Mouse (Mus musculus): ENCODE results near the gene Minos1. TPM values are rescaled to one million over a fixed set of nuclear protein-coding genes. Genes with fewer than 3 reads are reported as not detected.
A peak's percentile ranks its signal among the peaks of the same experiment; 100 is the strongest.

Gene Minos1
- polyA plus RNA-seq, 1 experiment from 2014 or later, result 378 TPM

GRCm38 (mm10) chr4:139092356-139093195 lies 38.3 kb downstream of the Minos1 start, which contains the start of gene Nbl1:
Nbl1 (minus strand) TSS chr4:139092993.
- Histone ChIP-seq H3K4me1 (ENCODE audit: control insufficient read depth, insufficient read depth, low read depth, low read length) (peaks cover 17% of the 10 kb centered on the region), H3K27ac (ENCODE audit: low read depth, low read length) (peak within 1 kb of the TSS; percentile 55), H3K4me2 (ENCODE audit: low read length) (peak within 1 kb of the TSS; percentile 96), H3K9ac (ENCODE audit: low read depth, low read length) (peak within 1 kb of the TSS; percentile 74), H3K4me3 (ENCODE audit: low read length) (peak within 1 kb of the TSS; percentile 60), H3K36me3 (ENCODE audit: control insufficient read depth, insufficient read depth, low read length) (no peaks in the 10 kb centered on the region), H3K27me3 (replicated peaks; ENCODE audit: control insufficient read depth, insufficient read depth, low read length) (peaks cover 19% of the 10 kb centered on the region), H3K9me3 (ENCODE audit: control insufficient read depth, low read length) (no peaks in the 10 kb centered on the region)
- peak; percentile 48; the same call in 1 of the 2 replicates for ATAC-seq
- WGBS, result under 1% methylated on average over 75 of the region's 105 CpGs

- Histone ChIP-seq H3K27ac (ENCODE audit: low read depth, low read length) (peak overlapping the region; percentile 55), H3K4me1 (ENCODE audit: control insufficient read depth, insufficient read depth, low read depth, low read length) (peaks cover 17% of the 10 kb centered on the region), H3K4me3 (ENCODE audit: low read length) (peak overlapping the region; percentile 60), H3K9ac (ENCODE audit: low read depth, low read length) (peak overlapping the region; percentile 74), H3K9me3 (ENCODE audit: control insufficient read depth, low read length) (no peaks in the 10 kb centered on the region), H3K27me3 (replicated peaks; ENCODE audit: control insufficient read depth, insufficient read depth, low read length) (peaks cover 19% of the 10 kb centered on the region), H3K4me2 (ENCODE audit: low read length) (peak overlapping the region; percentile 96), H3K36me3 (ENCODE audit: control insufficient read depth, insufficient read depth, low read length) (no peaks in the 10 kb centered on the region)
- ATAC-seq, result peak; percentile 61
- WGBS, result 2% methylated on average over 28 of the region's 28 CpGs
Observed at GRCm38 (mm10) chr4:139091478-139092355, 39.2 kb downstream of the Minos1 start.

GRCm38 (mm10) chr4:139091066-139091465 lies 39.8 kb downstream of the Minos1 start:
- Histone ChIP-seq H3K36me3 (ENCODE audit: control insufficient read depth, insufficient read depth, low read length) (no peaks in the 10 kb centered on the region), H3K27me3 (replicated peaks; ENCODE audit: control insufficient read depth, insufficient read depth, low read length) (peaks cover 19% of the 10 kb centered on the region), H3K4me1 (ENCODE audit: control insufficient read depth, insufficient read depth, low read depth, low read length) (peaks cover 17% of the 10 kb centered on the region), H3K4me2 (ENCODE audit: low read length) (peak overlapping the region; percentile 96), H3K4me3 (ENCODE audit: low read length) (peak overlapping the region; percentile 60), H3K9ac (ENCODE audit: low read depth, low read length) (no peak overlapping the region), H3K27ac (ENCODE audit: low read depth, low read length) (no peak overlapping the region; the same call in 1 of the 2 replicates), H3K9me3 (ENCODE audit: control insufficient read depth, low read length) (no peaks in the 10 kb centered on the region)
- ATAC-seq, result no peak
- 24% methylated on average over 7 of the region's 7 CpGs for WGBS

- H3K27ac ChIP-seq (ENCODE audit: low read depth, low read length), result no peak overlapping the region
- H3K9ac ChIP-seq (ENCODE audit: low read depth, low read length), result no peak overlapping the region
- WGBS, result 64% methylated on average over 15 of the region's 15 CpGs
- peaks cover 19% of the 10 kb centered on the region for H3K27me3 ChIP-seq (replicated peaks; ENCODE audit: control insufficient read depth, insufficient read depth, low read length)
- H3K4me1 ChIP-seq (ENCODE audit: control insufficient read depth, insufficient read depth, low read depth, low read length), result peaks cover 17% of the 10 kb centered on the region
- H3K4me2 ChIP-seq (ENCODE audit: low read length), result no peak overlapping the region
- H3K36me3 ChIP-seq (ENCODE audit: control insufficient read depth, insufficient read depth, low read length), result no peaks in the 10 kb centered on the region
- no peak for ATAC-seq
- no peak overlapping the region for H3K4me3 ChIP-seq (ENCODE audit: low read length)
- no peaks in the 10 kb centered on the region for H3K9me3 ChIP-seq (ENCODE audit: control insufficient read depth, low read length)
Observed at GRCm38 (mm10) chr4:139090303-139090940, 40.5 kb downstream of the Minos1 start.

GRCm38 (mm10) chr4:139088982-139089671 lies 41.8 kb downstream of the Minos1 start:
- peaks cover 16% of the 10 kb centered on the region for H3K27me3 ChIP-seq (replicated peaks; ENCODE audit: control insufficient read depth, insufficient read depth, low read length)
- no peak overlapping the region for H3K4me2 ChIP-seq (ENCODE audit: low read length)
- no peak overlapping the region for H3K27ac ChIP-seq (ENCODE audit: low read depth, low read length)
- peaks cover 17% of the 10 kb centered on the region for H3K4me1 ChIP-seq (ENCODE audit: control insufficient read depth, insufficient read depth, low read depth, low read length)
- no peak overlapping the region for H3K4me3 ChIP-seq (ENCODE audit: low read length)
- H3K9ac ChIP-seq (ENCODE audit: low read depth, low read length), result no peak overlapping the region
- ATAC-seq, result no peak
- no peaks in the 10 kb centered on the region for H3K9me3 ChIP-seq (ENCODE audit: control insufficient read depth, low read length)
- 63% methylated on average over 9 of the region's 9 CpGs for WGBS
- H3K36me3 ChIP-seq (ENCODE audit: control insufficient read depth, insufficient read depth, low read length), result no peaks in the 10 kb centered on the region

GRCm38 (mm10) chr4:139086984-139087383 lies 43.9 kb downstream of the Minos1 start:
- Histone ChIP-seq H3K4me3 (ENCODE audit: low read length) (no peak overlapping the region), H3K9me3 (ENCODE audit: control insufficient read depth, low read length) (no peaks in the 10 kb centered on the region), H3K27me3 (replicated peaks; ENCODE audit: control insufficient read depth, insufficient read depth, low read length) (peaks cover 8% of the 10 kb centered on the region), H3K4me1 (ENCODE audit: control insufficient read depth, insufficient read depth, low read depth, low read length) (peaks cover 24% of the 10 kb centered on the region), H3K27ac (ENCODE audit: low read depth, low read length) (no peak overlapping the region), H3K9ac (ENCODE audit: low read depth, low read length) (no peak overlapping the region), H3K4me2 (ENCODE audit: low read length) (no peak overlapping the region), H3K36me3 (ENCODE audit: control insufficient read depth, insufficient read depth, low read length) (no peaks in the 10 kb centered on the region)
- no peak for ATAC-seq
- WGBS, result 79% methylated on average over 4 of the region's 4 CpGs

- Histone ChIP-seq H3K4me1 (ENCODE audit: control insufficient read depth, insufficient read depth, low read depth, low read length) (peaks cover 20% of the 10 kb centered on the region), H3K9me3 (ENCODE audit: control insufficient read depth, low read length) (no peaks in the 10 kb centered on the region), H3K9ac (ENCODE audit: low read depth, low read length) (no peak overlapping the region), H3K36me3 (ENCODE audit: control insufficient read depth, insufficient read depth, low read length) (no peaks in the 10 kb centered on the region), H3K4me3 (ENCODE audit: low read length) (no peak overlapping the region), H3K4me2 (ENCODE audit: low read length) (no peak overlapping the region), H3K27ac (ENCODE audit: low read depth, low read length) (no peak overlapping the region), H3K27me3 (replicated peaks; ENCODE audit: control insufficient read depth, insufficient read depth, low read length) (no peaks in the 10 kb centered on the region; the same call in 1 of the 2 replicates)
- 21% methylated on average over 5 of the region's 5 CpGs for WGBS
- ATAC-seq, result peak; percentile 59
Observed at GRCm38 (mm10) chr4:139086037-139086436, 44.9 kb downstream of the Minos1 start.

GRCm38 (mm10) chr4:139085337-139085736 lies 45.6 kb downstream of the Minos1 start:
- peaks cover 20% of the 10 kb centered on the region for H3K4me1 ChIP-seq (ENCODE audit: control insufficient read depth, insufficient read depth, low read depth, low read length)
- no peaks in the 10 kb centered on the region; the same call in 1 of the 2 replicates for H3K27me3 ChIP-seq (replicated peaks; ENCODE audit: control insufficient read depth, insufficient read depth, low read length)
- no peak overlapping the region for H3K9ac ChIP-seq (ENCODE audit: low read depth, low read length)
- no peak overlapping the region for H3K4me3 ChIP-seq (ENCODE audit: low read length)
- no peak for ATAC-seq
- H3K9me3 ChIP-seq (ENCODE audit: control insufficient read depth, low read length), result no peaks in the 10 kb centered on the region
- H3K27ac ChIP-seq (ENCODE audit: low read depth, low read length), result no peak overlapping the region
- no peaks in the 10 kb centered on the region for H3K36me3 ChIP-seq (ENCODE audit: control insufficient read depth, insufficient read depth, low read length)
- 71% methylated on average over 11 of the region's 11 CpGs for WGBS
- H3K4me2 ChIP-seq (ENCODE audit: low read length), result no peak overlapping the region

All from hindbrain, embryonic 16.5 days (tissue).